Mouse (Mus musculus): Measurements from ENCODE around the gene Kidins220. TPM values are rescaled to one million over a fixed set of nuclear protein-coding genes. Genes with fewer than 3 reads are reported as not detected.
A peak's percentile ranks its signal among the peaks of the same experiment; 100 is the strongest.

Gene Kidins220
- total RNA-seq, 2 experiments from 2014 or later = 281 to 285 TPM

DNA sequence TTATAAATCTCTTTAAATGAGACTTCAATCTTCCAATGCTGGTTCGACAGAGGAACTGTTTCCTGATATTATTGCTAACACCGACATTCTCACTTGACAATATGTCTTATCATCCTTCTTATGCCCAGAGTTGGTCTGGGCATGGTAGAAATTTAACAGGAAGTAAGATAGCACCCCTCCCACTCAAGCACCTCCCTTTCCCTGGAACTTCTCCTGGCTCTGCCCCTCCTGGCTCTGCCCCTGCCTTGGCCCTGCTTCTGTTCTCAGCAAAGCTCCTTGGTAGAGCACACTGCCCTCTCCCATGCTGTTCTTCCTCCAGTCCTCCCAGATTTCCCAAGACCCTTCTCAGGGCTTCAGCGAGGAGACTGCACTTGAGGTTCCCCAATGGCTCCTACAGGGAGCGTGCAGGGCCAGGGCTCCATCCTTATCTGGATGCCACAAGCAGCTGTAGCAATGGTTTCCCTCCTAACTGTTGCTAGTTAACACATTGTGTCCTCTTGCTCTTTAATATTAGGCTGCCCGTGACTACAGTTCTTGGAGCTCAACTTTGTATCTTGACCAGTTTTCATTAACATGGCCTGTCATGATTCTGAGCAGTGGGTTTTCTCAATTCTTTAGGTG is 39.7 kb downstream of the Kidins220 start:
- no peak for DNase-seq (ENCODE audit: low spot score in 2 of 2)
- intact Hi-C loops (cut with DNase I) = no loop called here

DNA sequence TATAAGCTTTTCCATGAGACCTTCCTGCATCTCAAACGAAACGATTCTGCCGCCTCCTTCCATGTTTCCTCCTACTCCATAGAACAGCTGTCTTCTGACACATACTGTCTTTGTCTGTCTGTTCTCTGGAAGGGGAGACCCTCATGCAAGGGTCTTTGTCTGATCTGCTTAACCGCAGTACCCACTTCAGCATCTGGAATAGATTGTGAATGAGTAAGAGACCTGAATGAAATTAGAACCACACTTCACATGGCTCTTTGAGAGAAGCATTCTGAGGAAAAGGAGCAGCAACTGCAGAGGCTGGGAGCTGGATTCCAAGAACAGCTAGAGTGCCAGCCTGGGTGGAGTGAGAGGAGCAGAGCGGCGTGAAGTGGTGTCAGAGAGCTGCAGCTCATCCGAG is 40.2 kb downstream of the Kidins220 start:
- intact Hi-C loops (cut with DNase I) = no loop called here
- no peak for DNase-seq (ENCODE audit: low spot score in 2 of 2)

DNA sequence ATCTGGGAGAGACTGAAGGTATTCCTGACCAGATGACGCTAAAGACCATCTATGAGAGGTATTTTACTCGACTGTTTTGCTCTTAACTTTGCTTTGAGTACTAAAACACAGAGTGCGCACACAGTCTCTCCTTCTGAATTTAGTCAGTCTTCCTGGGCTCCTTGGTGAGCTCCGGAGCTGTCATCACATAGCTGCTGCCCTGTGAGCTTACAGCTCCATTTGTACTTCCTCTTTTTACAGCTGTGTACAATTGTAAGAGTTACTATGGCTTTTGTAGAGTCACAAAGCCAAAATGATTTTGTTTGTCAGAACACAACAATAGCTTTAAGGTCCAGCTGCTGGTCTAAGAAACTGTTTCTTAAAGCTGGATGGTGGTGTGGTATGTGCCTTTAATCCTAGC is 42.3 kb downstream of the Kidins220 start:
- intact Hi-C loops (cut with DNase I) = no loop called here
- no peak for DNase-seq (ENCODE audit: low spot score in 2 of 2)

DNA sequence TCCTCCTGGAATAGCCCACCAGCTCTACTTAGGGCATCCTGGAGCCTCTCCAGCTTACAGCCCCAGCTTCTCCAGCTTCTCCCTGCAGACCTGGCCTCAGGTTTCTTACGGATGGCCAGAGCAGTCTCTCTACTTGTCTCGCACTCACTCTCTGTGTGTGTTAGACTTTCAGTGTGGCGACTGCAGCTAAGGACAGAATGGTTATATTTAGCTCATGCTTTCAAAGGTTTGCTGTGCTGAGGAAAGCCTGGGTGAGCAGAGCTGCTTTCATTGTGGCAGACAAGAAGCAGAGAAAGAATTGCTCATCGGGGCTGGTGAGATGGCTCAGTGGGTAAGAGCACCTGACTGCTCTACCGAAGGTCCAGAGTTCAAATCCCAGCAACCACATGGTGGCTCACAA is 46.3 kb downstream of the Kidins220 start:
- intact Hi-C loops (cut with DNase I) = loop anchor here (10.0 kb wide), 1 partner anchor 1054 kb away; no protein-coding TSS in a partner anchor
- DNase-seq (ENCODE audit: low spot score in 2 of 2) = no peak

DNA sequence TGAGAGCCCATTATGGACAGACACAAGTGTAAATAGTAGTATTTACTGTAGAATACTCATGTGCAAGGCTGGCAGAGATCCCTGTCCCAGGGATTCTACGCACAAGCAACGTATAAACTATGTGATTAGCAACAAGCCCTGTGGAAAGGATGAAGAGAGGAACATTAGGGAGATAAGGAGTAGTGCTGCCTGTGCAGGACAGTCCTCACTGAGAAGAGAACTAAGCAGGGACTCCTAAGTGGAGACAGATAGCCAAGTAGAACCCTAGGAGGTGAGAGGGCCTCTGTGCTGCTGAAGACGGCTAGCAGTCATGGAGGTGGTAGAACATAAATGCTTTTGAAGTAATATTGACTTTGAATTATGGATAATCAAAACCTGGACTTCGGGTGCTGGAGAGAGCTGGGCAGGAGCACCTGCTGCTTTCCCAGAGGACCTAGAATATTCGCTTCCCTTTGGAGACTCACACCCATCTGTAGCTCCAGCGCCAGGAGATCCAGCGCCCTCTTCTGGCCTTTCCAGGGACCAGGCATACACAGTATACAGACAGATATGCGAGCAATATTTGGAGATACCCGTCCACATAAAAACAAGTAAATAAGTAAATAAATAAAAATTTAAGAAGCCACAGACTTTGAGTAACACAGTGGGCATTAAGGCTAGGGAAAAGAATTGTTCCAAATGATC is 50.3 kb downstream of the Kidins220 start:
- peak; percentile 48 to 65 for DNase-seq (ENCODE audit: low spot score in 2 of 2)

DNA sequence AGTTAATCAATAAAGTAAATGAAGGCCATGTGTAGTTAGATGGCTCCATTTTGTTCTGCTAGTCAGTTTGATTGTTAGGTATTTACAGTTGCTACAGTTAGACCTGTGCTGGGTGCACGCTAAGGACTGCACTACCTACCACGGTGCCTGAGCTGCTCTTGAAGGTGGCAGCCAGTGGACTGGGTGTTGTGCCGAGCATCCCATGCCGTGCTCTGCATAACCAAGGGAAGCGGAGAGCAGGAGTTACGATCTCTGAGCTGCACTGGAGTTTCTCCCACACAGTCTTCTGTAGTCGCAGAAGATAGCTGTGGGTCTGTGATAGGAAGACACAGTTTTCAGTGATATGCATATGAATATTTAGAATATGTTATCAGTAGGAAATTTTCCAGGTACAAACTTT is 51.6 kb downstream of the Kidins220 start:
- intact Hi-C loops (cut with DNase I) = loop anchor here (5.0 to 10.0 kb wide), 2 partner anchors 1048 to 1251 kb away; no protein-coding TSS in a partner anchor

More for the DNA sequence above, 50.3 kb downstream of the Kidins220 start:
- intact Hi-C loops (cut with DNase I) = loop anchor here (5.0 to 10.0 kb wide), 2 partner anchors 1050 to 1252 kb away; no protein-coding TSS in a partner anchor

DNA sequence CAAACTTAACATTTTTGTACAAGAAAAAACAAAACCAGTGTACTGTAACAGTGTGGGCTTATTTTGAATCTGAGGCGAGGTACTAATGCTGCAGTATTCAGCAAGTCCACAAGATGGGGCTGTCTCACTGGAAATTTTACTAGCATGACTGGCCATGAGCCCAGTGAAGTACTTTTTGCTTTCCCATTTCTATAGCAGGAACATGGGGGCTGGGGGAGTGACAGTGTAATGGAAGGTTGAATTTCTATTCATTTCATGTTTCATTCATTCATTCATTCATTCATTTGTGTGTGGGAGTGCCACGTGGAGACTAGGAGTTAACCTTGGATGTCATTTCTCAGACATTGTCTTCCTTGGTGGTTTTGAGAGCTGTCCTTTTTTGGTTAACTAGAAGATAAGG is 52.7 kb downstream of the Kidins220 start:
- intact Hi-C loops (cut with DNase I) = loop anchor here (5.0 to 10.0 kb wide), 2 partner anchors 1047 to 1250 kb away; no protein-coding TSS in a partner anchor

More for the DNA sequence above, 51.6 kb downstream of the Kidins220 start:
- DNase-seq (ENCODE audit: low spot score in 2 of 2) = no peak

DNA sequence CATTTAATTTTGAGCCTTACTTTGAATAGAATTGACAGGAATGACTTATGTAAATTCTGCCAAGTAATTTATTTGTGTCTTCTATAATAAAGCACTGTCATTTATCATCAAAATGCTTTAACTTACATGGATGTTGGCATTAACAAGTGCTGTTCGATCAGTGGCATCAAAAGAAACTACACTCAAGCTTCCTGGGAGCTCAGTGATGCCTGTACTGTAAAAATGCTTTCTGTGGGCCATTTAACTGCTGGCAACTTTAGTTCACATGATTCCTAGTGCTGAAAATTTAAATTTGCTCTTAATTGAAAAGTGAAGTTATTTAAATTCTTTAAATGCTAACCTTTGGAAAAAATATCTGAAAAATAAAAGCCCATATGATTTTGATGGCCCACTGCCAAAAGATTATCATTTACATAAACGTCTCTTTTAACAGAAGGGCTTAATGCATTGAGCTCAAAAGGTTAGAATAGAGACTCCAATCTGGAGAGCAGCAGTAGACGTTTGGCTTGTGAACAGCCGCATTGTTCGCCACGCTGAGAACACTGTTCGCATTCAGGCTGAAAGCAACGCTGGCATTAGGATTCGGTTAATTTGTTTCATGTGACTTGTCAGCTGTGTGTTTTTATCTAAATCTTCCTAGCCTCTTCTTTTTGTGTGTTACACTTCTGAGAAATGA is 59.1 kb downstream of the Kidins220 start:
- intact Hi-C loops (cut with DNase I) = no loop called here

More for the DNA sequence above, 52.7 kb downstream of the Kidins220 start:
- peak; percentile 83 to 85 for DNase-seq (ENCODE audit: low spot score in 2 of 2)

DNA sequence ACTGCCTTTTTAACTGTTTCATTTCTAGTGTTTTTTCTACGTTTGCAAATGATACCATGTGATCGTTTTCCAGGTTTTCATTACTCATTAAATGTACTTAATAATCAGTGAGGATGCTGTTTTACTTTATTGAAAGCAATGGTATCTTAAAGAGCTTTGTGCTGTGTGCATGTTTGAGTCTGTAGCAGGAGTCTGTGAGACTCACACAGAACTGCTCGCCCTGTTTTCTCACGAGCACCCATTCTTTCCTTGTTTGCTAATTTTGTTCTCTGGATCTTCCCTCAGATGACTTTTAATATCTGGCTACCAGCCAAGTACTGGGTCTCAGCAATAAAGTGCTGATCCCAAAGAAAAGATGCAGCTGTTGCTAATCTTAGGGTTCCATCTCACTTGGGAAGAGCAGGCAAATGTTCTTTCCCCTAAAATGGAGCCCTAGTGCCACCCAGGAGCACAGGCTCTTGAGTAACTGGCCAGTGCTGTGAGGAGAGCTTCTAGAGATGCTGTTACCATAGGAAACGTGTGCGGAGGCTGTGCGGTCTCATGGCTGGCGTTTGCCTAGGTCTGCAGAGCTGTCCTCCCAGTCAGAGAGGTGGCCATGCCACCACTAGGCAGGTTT is 59.7 kb downstream of the Kidins220 start:
- peak in 1 of 2 experiments; percentile 37 for DNase-seq (ENCODE audit: low spot score in 2 of 2)
- intact Hi-C loops (cut with DNase I) = no loop called here

More for the DNA sequence above, 59.1 kb downstream of the Kidins220 start:
- peak; percentile 51 to 60 for DNase-seq (ENCODE audit: low spot score in 2 of 2)

DNA sequence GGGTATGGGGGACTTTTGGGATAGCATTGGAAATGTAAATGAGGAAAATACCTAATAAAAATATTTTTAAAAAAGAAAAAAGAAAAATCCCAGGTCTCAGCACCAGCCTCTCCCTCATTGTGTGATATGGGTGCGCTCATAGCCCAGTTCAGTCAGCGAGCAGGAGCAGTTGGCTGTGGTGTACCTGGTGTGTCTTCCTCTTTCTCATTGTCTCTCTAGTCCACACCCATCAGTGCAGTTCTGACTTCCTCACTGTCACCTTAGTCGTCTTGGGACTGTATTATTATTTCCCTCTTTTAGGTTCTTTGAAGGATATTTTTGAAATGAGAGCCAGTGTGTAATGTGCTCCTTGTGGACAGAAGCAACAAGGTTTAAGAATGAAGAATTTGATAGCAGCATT is 61.3 kb downstream of the Kidins220 start:
- DNase-seq (ENCODE audit: low spot score in 2 of 2) = no peak
- intact Hi-C loops (cut with DNase I) = no loop called here

DNA sequence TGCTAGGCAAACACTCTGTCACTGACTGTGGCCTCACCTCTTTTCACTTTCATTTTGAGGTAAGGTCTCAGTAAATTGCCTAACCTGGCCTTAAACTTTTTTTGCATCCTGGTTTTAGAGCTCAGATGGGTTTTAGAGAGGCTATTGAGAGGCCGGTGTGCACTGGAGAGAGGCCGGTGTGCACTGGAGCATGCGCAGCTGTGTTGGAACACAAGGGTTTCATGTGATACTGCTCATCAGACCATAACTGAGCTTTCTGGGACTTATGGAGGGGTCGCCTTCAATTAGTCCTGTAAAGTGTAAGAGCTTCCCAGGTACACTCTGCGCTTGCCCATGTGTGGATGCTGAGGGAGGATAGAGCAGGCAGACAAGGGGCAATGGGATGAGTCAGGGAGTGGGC is 62.5 kb downstream of the Kidins220 start:
- no peak for DNase-seq (ENCODE audit: low spot score in 2 of 2)

DNA sequence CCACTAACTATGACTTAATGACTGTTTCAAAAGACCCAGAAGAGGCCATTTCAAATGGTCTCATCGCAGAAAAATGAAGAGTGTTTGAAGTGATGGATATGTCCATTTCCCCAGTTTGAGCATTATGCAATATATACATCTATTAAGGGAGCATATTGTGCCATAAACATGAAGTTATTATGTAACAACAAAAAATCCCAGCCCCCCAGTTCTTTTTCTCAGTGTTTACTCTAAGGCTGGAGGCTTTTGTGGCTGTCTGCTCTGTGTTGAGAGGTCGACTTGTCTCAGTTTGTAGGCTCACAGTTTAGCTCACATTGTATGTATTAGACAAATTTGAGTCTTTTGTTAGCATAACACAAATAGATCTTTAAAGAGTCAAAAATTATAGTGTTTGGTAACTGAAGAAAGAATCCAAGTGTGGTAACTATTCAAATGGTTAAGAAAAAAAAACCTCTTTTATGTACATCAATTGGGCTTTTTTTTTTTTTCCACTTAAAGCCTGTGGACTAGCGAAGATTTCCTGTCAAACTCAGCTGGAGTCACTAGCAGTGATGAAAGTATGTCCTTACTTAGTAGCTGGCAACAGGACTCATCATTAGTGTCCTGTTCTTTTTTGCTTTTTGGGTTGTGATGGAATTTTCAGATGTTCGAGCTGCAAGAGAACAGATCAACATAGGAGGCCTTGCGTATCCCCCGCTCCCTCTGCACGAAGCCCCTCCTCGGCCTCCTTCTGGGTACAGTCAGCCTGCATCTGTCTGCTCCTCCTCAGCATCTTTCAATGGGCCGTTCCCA is 63.2 kb downstream of the Kidins220 start:
- DNase-seq (ENCODE audit: low spot score in 2 of 2) = no peak
- intact Hi-C loops (cut with DNase I) = no loop called here

More for the DNA sequence above, 62.5 kb downstream of the Kidins220 start:
- intact Hi-C loops (cut with DNase I) = no loop called here

DNA sequence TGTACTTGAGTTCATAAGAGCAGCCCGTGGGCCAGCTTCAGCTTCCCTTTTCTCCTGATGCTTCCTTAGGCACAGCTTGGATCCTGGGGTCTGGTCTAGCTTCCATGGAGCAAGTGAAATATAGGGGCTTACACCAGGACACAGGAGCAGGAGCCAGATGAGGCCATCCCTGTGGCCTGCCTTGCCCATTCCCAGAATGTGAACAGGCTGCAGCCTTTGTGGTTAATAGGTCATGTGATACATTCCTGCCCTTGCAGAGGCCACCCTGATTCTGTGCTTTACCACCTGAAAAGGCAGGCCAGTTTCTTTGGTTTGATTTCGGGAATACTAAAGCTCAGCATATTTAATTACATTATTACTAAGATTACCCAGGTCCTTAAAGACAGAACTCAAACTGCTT is 69.3 kb downstream of the Kidins220 start:
- intact Hi-C loops (cut with DNase I) = no loop called here
- no peak for DNase-seq (ENCODE audit: low spot score in 2 of 2)

DNA sequence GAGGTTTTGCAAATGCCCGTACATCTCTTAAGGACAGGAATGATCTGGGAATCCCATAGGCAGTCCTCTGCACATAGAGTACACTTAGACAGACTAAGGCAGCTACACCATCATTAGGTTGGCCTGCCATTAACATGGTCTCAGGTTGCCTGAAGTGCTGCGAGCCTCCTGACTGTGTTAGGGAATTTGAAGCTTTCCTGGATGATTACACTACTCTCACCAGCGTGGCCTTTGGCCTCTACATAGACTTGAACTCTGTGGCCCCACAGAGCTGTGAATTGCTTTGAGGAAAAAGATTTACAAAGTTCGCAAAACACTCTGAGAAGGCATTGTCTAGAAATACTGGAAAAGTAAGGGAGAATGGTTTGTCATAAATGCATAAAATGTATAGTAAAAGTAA is 69.9 kb downstream of the Kidins220 start:
- no peak for DNase-seq (ENCODE audit: low spot score in 2 of 2)
- intact Hi-C loops (cut with DNase I) = no loop called here

DNA sequence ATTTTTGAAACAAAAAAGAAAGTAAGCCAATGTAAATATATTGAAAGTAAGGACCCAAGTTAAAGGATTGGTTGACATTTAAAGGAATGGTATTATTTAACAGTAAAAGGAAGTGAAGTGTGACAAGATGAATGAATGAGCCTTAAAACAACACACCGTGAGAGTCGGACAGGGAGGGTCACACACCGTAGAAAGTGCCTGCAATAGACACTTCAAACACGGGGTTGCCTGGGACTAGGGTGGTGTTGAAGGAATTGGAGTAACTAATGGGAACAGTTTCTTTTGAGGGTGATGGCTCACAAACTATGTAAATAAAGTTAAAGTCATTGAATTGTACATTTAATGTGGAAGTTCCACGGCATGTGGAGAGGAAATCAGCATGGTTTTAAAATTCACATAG is 74.5 kb downstream of the Kidins220 start:
- intact Hi-C loops (cut with DNase I) = no loop called here
- no peak for DNase-seq (ENCODE audit: low spot score in 2 of 2)

DNA sequence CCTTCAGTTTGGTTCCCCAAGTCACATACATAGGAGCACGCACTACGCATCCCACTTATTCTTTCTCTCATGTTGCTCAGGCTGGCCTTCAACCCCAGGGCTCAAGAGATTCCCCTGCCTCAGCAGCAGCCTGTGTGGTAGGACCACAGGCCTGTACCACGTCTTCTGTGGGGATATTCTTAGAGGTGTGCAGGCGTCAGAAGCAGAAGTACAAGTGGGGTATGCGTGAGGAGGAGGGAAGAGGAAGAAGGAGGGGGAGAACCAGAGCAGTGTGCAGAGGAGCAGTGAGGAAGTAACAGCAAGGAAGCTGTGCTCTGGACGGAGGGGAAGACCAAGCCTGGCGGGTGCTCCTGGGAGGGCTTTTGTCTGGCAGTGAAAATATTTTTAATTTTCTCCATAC is 79.8 kb downstream of the Kidins220 start:
- intact Hi-C loops (cut with DNase I) = no loop called here

DNA sequence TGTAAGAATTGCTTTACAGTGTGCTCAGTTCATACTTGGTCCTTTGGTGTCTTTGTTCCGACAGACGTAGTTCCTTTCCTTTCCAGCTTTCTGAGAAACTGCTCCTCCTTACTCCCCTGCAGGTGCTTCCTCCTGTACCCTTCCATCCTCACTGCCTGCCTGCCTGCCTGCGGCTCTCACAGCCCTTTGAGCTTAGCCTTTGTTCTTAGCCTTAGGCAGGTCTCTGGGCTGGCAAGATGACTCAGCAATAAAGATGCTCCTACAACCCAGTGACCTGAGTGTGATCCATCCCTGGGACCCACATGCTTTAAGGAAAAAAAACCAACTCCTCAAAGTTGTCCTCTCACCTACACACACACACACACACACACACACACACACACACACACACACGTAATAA is 80.2 kb downstream of the Kidins220 start:
- intact Hi-C loops (cut with DNase I) = no loop called here
- DNase-seq (ENCODE audit: low spot score in 2 of 2) = no peak

More for the DNA sequence above, 79.8 kb downstream of the Kidins220 start:
- DNase-seq (ENCODE audit: low spot score in 2 of 2) = no peak

DNA sequence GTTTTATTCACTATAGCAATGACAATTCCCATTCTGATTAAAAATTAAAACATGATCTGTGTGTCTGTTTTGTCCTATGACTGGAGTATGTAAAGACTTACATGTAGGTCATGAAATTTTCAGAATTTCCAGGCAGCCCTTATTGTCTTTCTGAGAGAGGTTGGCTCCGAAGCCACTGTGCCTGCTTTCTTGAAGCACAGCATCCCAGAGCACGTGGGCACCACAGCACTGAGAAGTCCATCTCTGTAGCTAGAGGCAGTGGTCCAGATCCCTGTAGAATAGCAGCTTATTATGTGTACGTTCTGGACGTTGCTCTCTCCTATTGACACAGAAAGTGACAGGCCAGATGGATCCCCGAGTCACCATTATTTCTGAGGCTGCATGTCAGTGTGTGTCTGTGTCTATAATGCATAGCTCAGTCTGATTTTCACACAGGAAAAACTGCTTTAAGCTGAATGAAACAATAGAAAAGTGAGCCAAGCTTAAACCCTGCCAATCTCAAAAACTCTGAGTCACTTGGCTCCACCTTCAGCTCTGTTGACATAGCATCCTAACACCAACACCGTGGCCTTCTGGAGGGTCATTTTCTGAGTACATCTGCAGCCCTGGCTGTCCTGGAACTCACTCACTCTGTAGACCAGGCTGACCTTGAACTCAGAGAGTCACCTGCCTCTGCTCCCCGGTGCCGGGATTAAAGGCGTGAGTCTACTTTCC is 84.9 kb downstream of the Kidins220 start:
- intact Hi-C loops (cut with DNase I) = no loop called here
- no peak for DNase-seq (ENCODE audit: low spot score in 2 of 2)
